Mouse (Mus musculus): Measurements from ENCODE around the gene Ccnk.
A peak's percentile ranks its signal among the peaks of the same experiment; 100 is the strongest.

Ccnk gene

GRCm38 (mm10) chr12:108179321-108180266 lies at the start of gene Ccnk:
TSS of gene Ccnk (plus strand) at chr12:108179579.
- DNase-seq (ENCODE audit: low read depth, low spot score): peak; percentile 99

GRCm38 (mm10) chr12:108132450-108133070 lies 46.8 kb upstream of the Ccnk start:
- no peak for DNase-seq (ENCODE audit: low read depth, low spot score)

GRCm38 (mm10) chr12:108133181-108133580 lies 46.2 kb upstream of the Ccnk start:
- DNase-seq (ENCODE audit: low read depth, low spot score): no peak

- no peak for DNase-seq (ENCODE audit: low read depth, low spot score)
Measured at GRCm38 (mm10) chr12:108135610-108136208, 43.7 kb upstream of the Ccnk start.

GRCm38 (mm10) chr12:108143624-108144498 lies 35.5 kb upstream of the Ccnk start:
- no peak for DNase-seq (ENCODE audit: low read depth, low spot score)

DNA sequence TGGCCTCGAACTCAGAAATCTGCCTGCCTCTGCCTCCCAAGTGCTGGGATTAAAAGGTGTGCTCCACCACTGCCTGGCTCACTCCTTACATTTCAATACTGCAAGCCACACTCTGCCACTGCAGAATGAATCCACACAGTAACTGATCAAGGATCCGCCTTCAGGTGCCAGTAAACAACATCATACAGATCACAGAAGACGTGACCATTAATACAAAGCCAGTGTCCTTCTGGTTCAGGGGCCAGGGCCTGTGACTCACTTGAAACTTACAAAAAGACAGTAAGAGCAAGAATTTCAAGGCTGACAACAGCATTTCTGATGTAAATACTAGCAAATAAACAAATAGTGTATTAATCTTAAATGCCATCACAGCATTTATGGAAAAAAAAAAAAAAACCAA lies 34.2 kb upstream of the Ccnk start:
- no peak for DNase-seq (ENCODE audit: low read depth, low spot score)

DNA sequence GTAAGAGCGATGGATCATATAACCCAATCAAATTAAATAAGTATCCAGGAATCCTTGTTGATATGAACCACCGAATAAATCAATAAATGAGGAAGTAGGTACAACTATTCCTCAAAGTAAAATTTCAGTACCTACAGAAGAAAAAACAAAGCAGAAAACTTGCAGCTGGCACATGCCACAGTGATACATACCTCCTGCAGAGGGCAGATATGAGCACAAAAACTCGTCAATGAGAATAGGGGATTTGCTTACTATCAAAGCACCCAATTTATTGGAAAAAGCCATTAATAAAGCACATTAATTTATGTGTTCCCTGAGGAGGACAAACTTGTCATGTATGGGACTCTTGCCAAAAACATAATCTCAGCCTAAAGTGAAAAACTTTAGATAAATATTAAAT lies 29.6 kb upstream of the Ccnk start:
- DNase-seq (ENCODE audit: low read depth, low spot score): peak; percentile 15

DNA sequence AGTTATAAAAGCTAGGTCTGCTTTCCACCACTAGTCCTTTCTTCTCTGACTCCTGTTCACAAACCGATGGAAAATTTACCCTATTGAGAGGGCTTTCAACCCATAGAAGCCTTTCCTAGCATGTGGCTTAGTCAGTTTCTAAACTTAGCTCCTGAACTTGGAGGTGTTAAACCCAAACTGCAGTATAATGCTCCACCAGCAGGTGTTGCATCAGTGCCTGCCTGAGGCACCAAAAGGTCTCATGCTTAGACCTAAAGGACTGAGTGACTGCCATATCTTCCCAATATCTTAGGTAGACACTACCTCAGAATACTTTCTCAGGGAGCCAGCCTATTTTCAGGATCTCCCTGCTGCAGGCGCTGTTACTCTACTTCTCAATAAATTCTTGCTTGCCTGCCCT lies 26.6 kb upstream of the Ccnk start:
- peak; percentile 36 for DNase-seq (ENCODE audit: low read depth, low spot score)

GRCm38 (mm10) chr12:108159863-108160262 lies 19.5 kb upstream of the Ccnk start:
- no peak for DNase-seq (ENCODE audit: low read depth, low spot score)

DNA sequence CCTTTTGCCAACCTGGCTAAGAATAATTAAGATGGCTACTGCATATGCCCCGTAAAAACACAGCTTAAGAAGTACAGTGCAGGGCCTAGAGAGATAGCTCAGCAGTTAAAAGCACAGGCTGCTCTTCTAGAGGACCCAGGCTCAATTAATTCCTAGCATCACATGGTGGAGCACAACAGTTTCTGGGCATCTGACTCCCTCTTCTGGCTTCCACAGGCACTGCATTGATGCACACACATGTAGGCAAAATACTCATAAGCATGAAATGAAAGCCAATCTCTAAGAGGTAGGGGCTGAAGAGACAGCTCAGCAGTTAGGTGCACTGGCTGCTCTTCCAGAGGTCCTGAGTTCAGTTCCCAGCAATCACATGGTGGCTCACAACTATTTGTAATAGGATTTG lies 17.3 kb upstream of the Ccnk start:
- DNase-seq (ENCODE audit: low read depth, low spot score): peak; percentile 48

DNA sequence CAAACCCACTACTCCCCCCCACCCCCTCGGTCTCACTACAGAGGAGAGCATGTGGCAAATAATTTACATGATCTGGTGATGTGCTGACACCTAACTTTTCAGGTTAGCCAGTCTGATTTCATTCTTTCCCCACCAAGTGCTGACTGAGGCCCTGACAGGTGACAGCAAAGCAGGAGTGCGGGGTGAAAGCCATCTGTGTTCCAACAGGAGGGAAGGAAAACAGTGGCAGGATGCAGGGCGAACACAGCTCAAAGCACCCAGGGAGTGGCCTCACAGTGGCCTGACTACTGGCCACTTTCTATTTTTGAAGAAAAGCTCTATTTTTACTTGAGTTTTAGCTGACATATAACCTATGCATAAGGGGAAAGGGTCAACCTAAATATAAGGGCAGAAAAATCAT lies 15.7 kb upstream of the Ccnk start:
- DNase-seq (ENCODE audit: low read depth, low spot score): no peak

- DNase-seq (ENCODE audit: low read depth, low spot score): no peak
Measured at GRCm38 (mm10) chr12:108168909-108169308, 10.5 kb upstream of the Ccnk start.

GRCm38 (mm10) chr12:108170467-108170866 lies 8.9 kb upstream of the Ccnk start:
- no peak for DNase-seq (ENCODE audit: low read depth, low spot score)

GRCm38 (mm10) chr12:108171336-108171735 lies 8.0 kb upstream of the Ccnk start:
- DNase-seq (ENCODE audit: low read depth, low spot score): no peak

DNA sequence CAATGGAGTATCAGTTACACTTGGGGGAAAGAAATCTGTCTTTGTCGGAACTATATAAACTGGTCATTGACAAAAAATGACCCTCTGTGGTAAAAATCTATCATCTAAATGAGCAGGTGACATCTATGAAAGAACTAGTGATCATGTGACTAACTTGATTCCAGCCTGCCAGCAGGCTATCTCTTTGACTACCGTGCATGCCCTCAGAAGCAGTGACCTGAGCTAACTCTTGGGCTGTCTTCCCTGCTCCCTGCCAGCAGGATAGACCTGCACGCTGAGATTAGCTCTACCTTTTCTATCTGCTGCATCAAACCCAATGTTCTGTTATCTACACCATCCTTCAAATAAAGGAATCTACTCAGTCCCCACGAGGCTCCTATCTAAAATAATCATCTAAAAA lies 6.7 kb upstream of the Ccnk start:
- DNase-seq (ENCODE audit: low read depth, low spot score): no peak

DNA sequence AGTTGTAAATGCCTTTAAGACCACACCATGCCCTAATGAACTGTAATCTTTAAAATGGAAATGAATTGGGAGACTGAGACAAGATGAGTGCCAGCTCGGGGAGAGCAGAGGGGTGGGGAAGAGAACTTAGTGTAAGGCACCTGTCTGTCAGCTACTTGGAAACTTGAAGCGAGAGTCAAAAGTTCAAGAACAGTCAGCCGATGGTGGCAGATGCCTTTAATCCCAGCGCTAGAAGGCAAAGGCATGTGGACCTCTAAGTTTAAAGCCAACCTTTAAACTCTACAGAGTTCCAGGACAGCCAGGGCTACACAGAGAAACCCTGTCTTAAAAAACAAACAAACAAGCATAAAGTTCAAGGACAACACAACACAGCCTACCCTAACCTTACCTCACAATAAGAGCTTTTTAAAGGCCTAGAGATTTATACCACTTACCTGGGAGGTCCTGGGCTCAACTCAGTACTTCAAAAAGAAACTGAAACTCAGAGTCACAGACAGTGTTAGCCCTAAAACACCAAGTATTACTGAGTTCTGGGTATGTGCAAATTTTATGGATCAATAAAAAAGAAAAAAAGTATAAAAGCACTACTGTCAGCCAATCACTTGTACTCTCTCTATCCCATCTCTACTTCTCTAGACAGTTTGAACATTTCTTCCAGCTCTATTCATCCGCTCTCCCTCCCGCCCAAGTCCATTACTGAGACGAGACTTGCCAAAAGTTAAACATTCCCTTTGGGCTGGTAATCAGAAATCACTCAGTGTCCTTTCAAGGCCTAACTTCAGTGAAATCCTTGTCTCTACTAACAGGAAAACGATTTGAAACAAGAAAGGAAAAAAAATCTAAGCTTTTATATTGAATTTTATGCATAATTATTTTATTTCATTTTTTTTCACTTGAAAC lies 4.5 kb upstream of the Ccnk start:
- DNase-seq (ENCODE audit: low read depth, low spot score): no peak

DNA sequence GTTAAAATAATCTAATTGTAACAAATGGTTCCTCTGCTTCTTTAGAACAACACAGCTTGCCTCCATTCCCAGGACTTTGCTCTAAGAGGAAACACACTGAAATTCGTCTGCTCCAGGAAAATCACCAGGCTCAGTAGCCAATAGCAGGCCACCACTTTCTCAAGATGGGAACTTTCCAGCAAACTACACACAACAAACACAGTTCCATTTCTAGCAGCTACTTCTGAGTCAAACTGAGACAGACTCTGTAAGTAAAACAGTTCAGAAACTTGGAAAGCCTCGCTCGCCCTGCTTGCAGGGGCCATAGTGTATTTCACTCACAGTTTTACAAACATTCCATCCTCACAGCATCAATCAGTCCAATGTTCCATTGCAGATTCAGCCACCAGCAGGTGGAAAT lies 3.0 kb upstream of the Ccnk start:
- no peak for DNase-seq (ENCODE audit: low read depth, low spot score)

DNA sequence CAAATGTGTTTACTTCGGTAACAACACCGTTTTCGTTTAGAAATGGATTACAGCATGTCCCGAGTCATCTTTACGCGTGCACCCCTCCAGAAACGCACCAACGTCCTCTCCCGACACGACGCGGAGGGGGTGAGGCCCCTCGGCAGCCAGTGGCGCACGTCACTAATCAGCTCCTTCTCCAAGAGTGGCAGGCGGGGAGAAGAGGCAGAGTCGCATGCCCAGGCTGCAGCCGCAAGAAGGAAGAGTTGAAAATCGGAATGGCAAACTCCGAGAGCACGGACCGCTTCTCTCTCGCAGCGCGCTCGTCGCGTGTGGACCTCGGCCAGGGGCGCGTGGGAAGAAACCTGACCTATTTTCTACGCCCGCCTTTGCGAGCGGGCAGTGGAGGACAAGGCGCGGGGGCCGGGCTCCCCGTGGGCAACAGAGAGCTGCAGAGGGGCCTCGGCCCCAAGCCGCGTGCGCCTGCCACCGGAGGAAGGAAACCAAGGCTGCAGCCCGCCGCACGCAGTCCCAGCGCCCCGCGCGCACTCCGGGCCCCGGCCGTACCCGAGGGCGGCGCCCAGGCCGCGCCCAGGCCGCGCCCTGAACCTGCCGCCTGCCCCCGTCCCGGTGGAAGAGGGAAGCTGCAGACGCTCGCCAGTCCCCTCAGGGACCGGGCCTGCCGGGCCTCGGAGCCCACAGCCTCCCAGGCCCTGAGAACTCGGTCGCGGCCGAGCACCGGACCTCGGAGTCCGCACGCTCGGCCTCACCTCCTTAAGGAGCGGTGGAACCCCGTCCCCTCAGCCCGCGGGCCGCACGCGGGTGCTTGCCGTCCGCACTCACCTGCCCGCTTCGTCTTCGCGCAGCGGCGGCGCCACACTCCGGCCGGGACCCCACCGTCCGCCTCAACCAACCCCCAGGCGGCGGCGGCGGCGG lies 791 bp upstream of the Ccnk start:
- peak; percentile 74 for DNase-seq (ENCODE audit: low read depth, low spot score)

- no peak for DNase-seq (ENCODE audit: low read depth, low spot score)
Measured at GRCm38 (mm10) chr12:108179246-108179320, 296 bp upstream of the Ccnk start, which contains the start of gene Setd3. TSS of gene Setd3 (minus strand) at chr12:108179314.

GRCm38 (mm10) chr12:108181716-108182115 lies 2.3 kb downstream of the Ccnk start:
- DNase-seq (ENCODE audit: low read depth, low spot score): no peak
